Mouse (Mus musculus) hindbrain, embryonic 12.5 days (tissue): ENCODE data around the gene AF067061. TPM values are rescaled to one million over a fixed set of nuclear protein-coding genes. Genes with fewer than 3 reads are reported as not detected.
"Not testable (repeated sequence)": the region's sequence is repeated elsewhere in the genome, so short reads cannot be mapped to it uniquely, and the experiment has no call there.

Experiments
- ATAC-seq: fragments of 200-750 bp; cut with Nextera tagmentation; 2 replicates; pipeline ENCODE4 v1.8.0; 2017; ENCODE audit warnings: moderate TSS enrichment; ENCODE audit not compliant: low FRiP score
- H3K27ac ChIP-seq: fragments of 300-500 bp; sonication (generic); 2 replicates; pipeline ENCODE4 v1.5.1; 2016; ENCODE audit warnings: mild to moderate bottlenecking
- H3K27me3 ChIP-seq: fragments of 300-500 bp; sonication (generic); 2 replicates; pipeline ENCODE4 v1.6.1; 2016; ENCODE audit warnings: mild to moderate bottlenecking
- H3K36me3 ChIP-seq: fragments of 300-500 bp; sonication (generic); 2 replicates; pipeline ENCODE4 v1.6.1; 2016; ENCODE audit warnings: mild to moderate bottlenecking
- H3K4me1 ChIP-seq: fragments of 300-500 bp; sonication (generic); 2 replicates; pipeline ENCODE4 v1.6.1; 2016
- H3K4me2 ChIP-seq: fragments of 300-500 bp; sonication (generic); replicated peaks from 2 replicates; pipeline ENCODE4 v1.6.1; 2016; ENCODE audit warnings: mild to moderate bottlenecking
- H3K4me3 ChIP-seq: fragments of 300-500 bp; sonication (generic); 2 replicates; pipeline ENCODE4 v1.5.1; 2016; ENCODE audit warnings: mild to moderate bottlenecking
- H3K9ac ChIP-seq: fragments of 300-500 bp; sonication (generic); 2 replicates; pipeline ENCODE4 v1.6.1; 2016; ENCODE audit warnings: mild to moderate bottlenecking, moderate library complexity
- H3K9me3 ChIP-seq: fragments of 300-500 bp; sonication (generic); replicated peaks from 2 replicates; pipeline ENCODE4 v1.6.1; 2016; ENCODE audit warnings: mild to moderate bottlenecking
- WGBS: fragments of 180-500 bp; shearing (Covaris S2); methylation state at CpG from one replicate; pipeline ENCODE4 v1.1.7; 2016; 5-methylcytosine and 5-hydroxymethylcytosine counted together
- polyA plus RNA-seq: library from polyadenylated mRNA; unstranded; fragments of >200 nt; fragmentation: Nextera tagmentation; extraction: Ambion mirVana; gene quantifications from 2 replicates; pipeline ENCODE4 v1.2.1, GENCODE M21; 2016

AF067061 gene
- not detected in 2 replicates for polyA plus RNA-seq

DNA sequence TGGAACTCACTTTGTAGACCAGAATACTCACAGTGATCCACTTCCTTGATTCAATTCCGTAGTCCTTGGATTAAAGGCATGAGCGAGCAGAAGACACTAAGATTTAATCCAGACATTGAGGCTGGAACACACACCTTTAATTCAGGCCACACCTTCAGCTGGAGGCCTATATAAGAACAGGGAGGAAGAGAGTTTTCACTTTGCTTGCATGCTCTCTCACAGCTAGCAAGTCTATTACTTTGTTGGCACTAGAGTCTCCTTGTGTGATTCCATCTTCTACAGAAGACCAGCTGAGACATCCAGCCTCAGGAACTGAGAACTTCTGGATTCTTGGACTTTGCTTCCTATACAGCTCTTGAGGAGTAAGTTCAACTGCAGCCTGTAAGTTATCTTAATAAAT lies at the start of gene AF067061:
Gene AF067061 (plus strand): TSS at position 245 of the 400 bp plus-strand sequence.
- not testable (repeated sequence) for ATAC-seq, H3K36me3 ChIP-seq, H3K27ac ChIP-seq, H3K27me3 ChIP-seq, H3K9ac ChIP-seq, H3K4me1 ChIP-seq, H3K4me2 ChIP-seq, H3K9me3 ChIP-seq, H3K4me3 ChIP-seq
- WGBS, result 81% methylated on average over 2 of the region's 2 CpGs

DNA sequence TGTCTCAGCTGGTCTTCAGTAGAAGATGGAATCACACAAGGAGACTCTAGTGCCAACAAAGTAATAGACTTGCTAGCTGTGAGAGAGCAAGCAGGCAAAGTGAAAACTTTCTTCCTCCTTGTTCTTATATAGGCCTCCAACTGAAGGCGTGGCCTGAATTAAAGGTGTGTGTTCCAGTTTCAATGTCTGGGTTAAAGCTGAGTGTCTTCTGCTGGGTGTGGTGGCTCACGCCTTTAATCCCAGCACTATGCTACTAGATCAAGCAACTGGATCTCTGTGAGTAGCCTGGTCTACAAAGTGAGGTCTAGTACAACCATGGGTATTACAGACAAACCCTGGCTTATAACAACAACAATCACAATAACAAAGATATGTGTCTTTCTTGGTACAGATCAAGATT lies 47.1 kb upstream of the AF067061 start, which contains the start of gene Gm21762:
Gene Gm21762 (minus strand): TSS at position 101 of the 400 bp plus-strand sequence.
- H3K4me3 ChIP-seq, H3K9me3 ChIP-seq, H3K36me3 ChIP-seq, H3K4me1 ChIP-seq, H3K9ac ChIP-seq, H3K27ac ChIP-seq, H3K4me2 ChIP-seq, ATAC-seq, H3K27me3 ChIP-seq: not testable (repeated sequence)
- no CpG with 5 or more reads among the region's 2 CpGs for WGBS

DNA sequence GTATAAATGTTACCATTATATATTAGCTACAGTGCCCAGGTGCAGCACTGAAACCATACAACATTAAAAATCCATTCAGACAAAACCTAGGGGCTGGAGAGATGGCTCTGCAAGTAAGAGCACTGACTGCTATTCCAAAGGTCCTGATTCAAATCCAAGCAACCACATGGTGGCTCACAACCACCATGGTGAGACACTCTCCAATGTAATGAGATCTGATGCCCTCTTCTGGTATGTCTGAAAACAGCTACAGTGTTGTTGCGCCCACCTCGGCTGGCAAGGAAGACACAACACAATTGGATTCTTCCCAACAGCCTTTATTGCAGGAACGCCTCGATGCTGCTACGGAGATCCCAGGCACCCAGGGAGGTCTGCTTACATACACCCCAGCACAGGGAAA lies 42.0 kb upstream of the AF067061 start:
- WGBS, result 78% methylated on average over 5 of the region's 5 CpGs
- not testable (repeated sequence) for H3K36me3 ChIP-seq, H3K4me3 ChIP-seq, H3K4me2 ChIP-seq, H3K9me3 ChIP-seq, ATAC-seq, H3K27me3 ChIP-seq, H3K4me1 ChIP-seq, H3K9ac ChIP-seq, H3K27ac ChIP-seq

DNA sequence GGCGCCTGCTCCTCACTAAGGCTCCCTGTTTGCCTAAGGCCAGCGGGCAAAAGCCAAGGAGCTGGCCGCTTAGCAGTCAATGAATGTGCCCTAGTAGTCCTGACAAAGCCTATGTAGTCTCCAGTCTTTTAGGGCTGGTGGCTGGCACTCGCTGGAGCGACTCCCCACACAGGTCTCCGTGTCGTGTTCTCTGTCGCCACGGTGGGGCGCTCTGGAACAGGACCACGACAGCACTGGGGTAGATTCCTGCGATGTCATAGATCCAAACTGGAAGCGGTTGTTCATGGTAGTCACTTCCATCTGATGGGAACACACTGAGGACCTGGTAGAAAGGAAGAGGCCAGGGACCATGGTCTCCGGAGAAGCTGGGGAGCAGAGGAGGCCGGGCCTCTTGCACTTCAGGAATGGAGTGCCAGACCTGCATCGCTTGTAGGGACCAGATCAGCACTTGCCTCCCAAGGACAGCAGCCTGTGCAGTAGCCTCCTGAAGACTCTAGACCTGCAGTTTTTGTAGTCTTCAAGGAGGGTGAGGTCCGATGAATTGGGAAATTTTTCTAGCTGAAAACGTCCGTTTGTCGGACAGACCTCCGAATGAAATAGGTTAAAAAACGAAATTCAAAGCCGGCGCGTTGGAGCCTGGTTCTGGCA lies 39.8 kb upstream of the AF067061 start:
- not testable (repeated sequence) for H3K4me1 ChIP-seq, H3K9me3 ChIP-seq, H3K27ac ChIP-seq, ATAC-seq, H3K27me3 ChIP-seq, H3K4me2 ChIP-seq, H3K36me3 ChIP-seq, H3K4me3 ChIP-seq, H3K9ac ChIP-seq
- 94% methylated on average over 16 of the region's 25 CpGs for WGBS

DNA sequence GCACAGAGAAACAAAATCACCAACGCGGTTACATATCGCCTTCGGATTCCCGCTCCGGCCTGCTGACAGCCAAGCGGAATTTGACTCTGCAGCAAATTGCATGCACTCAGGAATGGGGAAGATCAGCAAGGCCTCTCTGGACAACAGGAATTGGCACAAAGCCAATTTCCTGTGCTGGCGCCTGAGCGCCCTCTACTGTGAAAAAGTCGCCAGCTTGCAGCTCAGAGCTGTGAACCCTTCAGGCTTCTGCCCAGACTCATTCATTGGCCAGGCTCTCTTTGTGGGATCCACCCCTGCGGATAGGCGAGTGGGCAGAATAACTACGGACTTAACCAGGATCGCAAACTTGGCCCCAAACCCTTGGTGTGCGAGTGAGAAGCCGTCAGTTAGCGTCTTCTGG lies 31.1 kb upstream of the AF067061 start:
- H3K9me3 ChIP-seq, H3K4me1 ChIP-seq, H3K4me2 ChIP-seq, H3K27ac ChIP-seq, H3K4me3 ChIP-seq, H3K36me3 ChIP-seq, H3K27me3 ChIP-seq, H3K9ac ChIP-seq: not testable (repeated sequence)
- ATAC-seq, result peak; percentile 40; the same call in 1 of the 2 replicates
- WGBS, result 98% methylated on average over 17 of the region's 17 CpGs

DNA sequence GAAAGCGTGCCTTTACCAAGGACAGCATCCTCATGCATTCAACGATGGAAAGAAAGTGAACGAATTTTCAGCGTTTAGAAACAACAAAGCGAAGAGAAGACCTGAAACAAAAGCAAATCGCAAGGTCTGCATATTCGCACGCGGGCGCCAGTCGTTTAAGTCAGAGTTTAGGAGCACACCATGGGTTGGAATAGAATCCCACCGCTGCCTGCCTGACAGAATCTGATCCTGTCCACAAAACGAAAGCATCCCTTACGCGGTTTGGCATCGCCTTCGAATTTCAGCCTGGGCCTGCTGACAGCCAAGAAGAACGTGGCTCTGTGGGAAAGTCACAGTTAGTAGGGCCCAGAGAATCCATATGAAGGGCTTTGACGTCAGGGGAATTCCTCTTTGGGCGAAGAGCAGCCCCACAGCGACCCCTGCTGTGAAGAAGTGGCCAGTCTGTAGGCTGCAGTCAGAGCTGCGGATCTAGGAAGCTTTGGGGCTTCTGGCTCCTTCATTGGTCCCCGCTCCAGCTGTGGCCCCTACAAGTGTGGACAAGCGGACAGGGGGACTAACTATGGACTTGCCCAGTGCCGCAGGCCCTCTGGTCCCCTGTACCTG lies 30.4 kb upstream of the AF067061 start:
- not testable (repeated sequence) for H3K4me3 ChIP-seq, ATAC-seq
- WGBS, result 75% methylated on average over 13 of the region's 25 CpGs

DNA sequence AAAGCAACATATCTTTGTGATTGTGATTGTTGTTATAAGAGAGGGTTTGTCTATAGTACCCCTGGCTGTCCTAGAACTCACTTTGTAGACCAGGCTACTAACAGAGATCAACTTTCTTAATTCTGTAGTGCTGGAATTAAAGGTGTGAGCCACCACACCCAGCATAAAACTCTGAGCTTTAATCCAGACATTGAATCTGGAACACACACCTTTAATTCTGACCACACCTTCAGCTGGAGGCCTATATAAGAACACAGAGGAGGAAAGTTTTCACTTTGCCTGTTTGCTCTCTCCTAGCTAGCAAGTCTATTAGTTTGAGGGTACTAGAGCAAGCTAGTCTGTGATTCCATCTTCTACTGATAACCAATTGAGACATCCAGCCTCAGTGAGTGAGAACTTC lies 24.1 kb upstream of the AF067061 start, which contains the start of gene Gm21731:
Gene Gm21731 (plus strand): TSS at position 301 of the 400 bp plus-strand sequence.
- H3K27ac ChIP-seq, H3K9me3 ChIP-seq, H3K4me1 ChIP-seq, H3K9ac ChIP-seq, ATAC-seq, H3K4me3 ChIP-seq, H3K4me2 ChIP-seq, H3K36me3 ChIP-seq, H3K27me3 ChIP-seq: not testable (repeated sequence)

More for the DNA sequence above, 30.4 kb upstream of the AF067061 start:
- H3K4me2 ChIP-seq, H3K27ac ChIP-seq, H3K27me3 ChIP-seq, H3K9me3 ChIP-seq, H3K9ac ChIP-seq, H3K4me1 ChIP-seq, H3K36me3 ChIP-seq: not testable (repeated sequence)

DNA sequence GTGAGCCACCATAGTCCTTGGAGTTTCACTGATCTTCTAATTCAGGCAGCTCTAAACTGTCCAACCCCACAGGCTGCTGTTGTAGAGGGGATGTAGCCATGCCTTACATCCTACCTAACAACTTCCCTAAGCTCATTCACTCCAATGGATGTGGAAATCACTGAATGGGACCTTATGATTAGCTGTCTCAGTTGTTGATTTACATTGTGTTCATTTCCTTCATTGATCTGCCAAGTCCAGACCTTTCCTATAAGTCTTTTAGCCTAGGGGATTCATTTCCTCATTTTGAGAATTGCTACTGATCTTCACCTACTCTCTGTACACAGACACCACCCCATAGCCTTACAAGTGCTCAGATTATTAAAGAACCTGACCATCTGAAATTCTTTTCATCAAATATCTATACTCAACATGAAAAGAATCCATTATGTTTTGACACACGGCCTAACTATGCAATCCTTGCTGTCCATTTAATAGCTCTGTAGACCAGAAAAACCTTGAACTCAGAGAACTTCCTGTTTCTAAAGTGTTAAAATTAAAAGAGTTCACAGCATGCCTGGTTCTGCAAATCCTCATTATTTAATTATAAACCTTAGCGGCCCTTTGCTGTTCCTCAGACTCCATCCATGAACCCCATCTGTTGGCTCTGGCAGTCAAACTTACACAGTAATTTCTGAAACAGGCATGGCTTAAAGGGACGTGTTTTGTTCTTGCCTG lies 11.5 kb upstream of the AF067061 start:
- not testable (repeated sequence) for H3K4me2 ChIP-seq, H3K4me3 ChIP-seq, H3K36me3 ChIP-seq, H3K9ac ChIP-seq, H3K9me3 ChIP-seq, H3K27ac ChIP-seq, ATAC-seq, H3K4me1 ChIP-seq, H3K27me3 ChIP-seq
- WGBS, result 80% methylated on average over 2 of the region's 3 CpGs

DNA sequence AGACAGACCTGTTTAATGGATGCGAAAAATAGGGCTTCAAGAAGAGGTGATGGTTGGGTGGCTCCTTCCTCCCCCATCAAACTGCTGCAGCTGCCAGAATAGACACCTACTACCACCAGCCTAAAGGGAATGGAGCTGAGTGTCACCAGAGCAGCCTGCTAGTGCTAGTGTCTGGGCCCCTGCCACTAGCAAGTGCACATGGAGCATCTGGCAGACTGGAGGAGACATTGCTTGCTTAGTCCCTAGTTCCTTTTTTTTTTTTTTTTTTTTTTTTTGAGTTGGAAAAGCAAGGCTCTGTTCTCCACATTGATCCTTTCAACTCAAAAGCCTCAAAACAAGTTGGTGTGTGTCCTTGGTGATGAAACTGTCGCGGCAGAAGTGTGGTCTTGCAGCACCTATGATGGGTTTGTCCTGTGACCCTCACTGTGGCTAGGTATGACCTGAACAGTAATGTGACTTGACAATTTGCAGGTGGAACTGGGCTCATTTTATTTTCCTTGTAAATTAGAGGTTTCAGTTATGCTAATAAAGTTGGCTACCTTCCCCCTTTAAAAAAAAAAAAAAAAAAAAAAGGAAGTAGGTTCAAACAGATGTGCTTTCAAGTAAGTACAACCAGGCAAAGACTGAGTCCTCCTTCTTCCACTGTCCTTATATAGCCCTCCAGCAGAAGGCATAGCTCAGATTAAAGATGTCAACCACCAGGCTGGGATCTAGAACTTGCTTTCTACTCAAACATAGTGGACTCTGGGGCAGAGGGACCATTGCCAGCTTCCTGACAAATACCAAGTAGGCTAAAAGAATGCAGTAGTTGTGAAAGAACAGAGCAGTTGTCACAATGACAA lies 3.9 kb upstream of the AF067061 start:
- H3K4me1 ChIP-seq, H3K4me3 ChIP-seq, H3K36me3 ChIP-seq, H3K9me3 ChIP-seq, H3K4me2 ChIP-seq, H3K27me3 ChIP-seq, H3K27ac ChIP-seq, ATAC-seq, H3K9ac ChIP-seq: not testable (repeated sequence)
- 91% methylated on average over 3 of the region's 3 CpGs for WGBS

DNA sequence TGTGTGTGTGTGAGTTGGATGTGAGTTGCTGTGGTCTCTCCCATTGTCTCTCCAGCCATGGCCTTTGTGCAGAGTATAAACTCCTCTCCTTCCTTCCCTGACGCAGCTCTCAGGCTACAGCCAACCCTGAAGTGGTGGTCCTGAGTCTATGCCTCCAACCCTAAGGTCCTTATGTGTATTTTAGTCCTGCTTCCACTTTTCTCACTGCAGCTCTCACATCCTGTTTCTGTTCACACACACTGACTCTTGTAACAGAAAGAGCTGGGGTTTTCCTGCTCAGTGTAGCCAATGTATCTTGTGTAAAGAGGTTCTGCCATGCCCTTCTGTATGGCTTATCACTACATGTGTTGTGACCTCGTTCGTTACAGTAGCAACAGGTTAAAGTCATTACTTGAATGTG lies 3.2 kb upstream of the AF067061 start:
- WGBS, result 88% methylated on average over 3 of the region's 3 CpGs
- H3K9ac ChIP-seq, H3K36me3 ChIP-seq, H3K4me3 ChIP-seq, H3K27me3 ChIP-seq, H3K27ac ChIP-seq, H3K9me3 ChIP-seq, H3K4me2 ChIP-seq, H3K4me1 ChIP-seq, ATAC-seq: not testable (repeated sequence)

DNA sequence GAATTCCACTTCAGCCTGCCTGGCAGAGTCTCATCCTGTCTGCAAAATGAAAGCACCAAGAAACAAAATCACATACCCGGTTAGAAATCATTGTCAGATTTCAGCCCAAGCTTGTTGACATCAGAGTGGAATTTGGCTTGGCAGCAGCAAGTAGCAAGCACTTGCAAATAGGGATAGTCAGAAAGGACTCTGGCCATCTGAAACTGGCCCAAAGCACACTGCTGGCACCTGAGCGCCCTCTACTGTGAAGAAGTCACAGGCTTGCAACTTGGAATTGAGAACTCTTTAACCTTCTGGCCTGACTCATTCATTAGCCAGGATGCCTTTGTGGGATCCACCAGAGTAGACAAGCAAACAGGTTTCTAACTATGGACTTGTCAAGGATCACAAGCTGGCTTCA lies 14.9 kb downstream of the AF067061 start:
- not testable (repeated sequence) for H3K4me3 ChIP-seq, H3K27me3 ChIP-seq, H3K9ac ChIP-seq, H3K36me3 ChIP-seq, H3K9me3 ChIP-seq, H3K27ac ChIP-seq, H3K4me2 ChIP-seq, H3K4me1 ChIP-seq, ATAC-seq
- WGBS, result 34% methylated on average over 2 of the region's 2 CpGs

DNA sequence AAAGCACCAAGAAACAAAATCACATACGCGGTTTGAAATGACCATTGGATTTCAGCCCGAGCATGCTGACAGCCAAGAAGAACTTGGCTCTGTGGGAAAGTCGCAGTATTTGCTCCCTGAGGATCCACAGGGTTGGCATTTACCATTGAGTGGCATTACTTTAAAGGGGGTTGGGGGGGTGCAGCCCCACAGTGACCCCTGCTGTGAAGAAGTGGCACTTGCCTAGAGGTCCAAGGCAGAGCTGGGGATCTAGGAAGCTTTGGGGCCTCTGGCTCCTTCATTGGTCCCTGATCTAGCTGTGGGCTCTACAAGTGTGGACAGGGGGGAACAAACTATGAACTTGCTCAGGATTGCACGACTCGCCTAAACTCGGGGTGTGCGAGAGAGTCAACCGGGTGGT lies 15.9 kb downstream of the AF067061 start:
- H3K4me1 ChIP-seq, result no peaks in the 10 kb centered on the region
- no peak overlapping the region for H3K4me3 ChIP-seq
- H3K27me3 ChIP-seq, result no peaks in the 10 kb centered on the region
- H3K4me2 ChIP-seq, result no peak overlapping the region
- 89% methylated on average over 9 of the region's 9 CpGs for WGBS
- H3K9me3 ChIP-seq, result no peaks in the 10 kb centered on the region
- ATAC-seq, result no peak
- no peak overlapping the region for H3K27ac ChIP-seq
- no peaks in the 10 kb centered on the region for H3K36me3 ChIP-seq
- H3K9ac ChIP-seq, result no peak overlapping the region
